In the genomic region with DNA sequence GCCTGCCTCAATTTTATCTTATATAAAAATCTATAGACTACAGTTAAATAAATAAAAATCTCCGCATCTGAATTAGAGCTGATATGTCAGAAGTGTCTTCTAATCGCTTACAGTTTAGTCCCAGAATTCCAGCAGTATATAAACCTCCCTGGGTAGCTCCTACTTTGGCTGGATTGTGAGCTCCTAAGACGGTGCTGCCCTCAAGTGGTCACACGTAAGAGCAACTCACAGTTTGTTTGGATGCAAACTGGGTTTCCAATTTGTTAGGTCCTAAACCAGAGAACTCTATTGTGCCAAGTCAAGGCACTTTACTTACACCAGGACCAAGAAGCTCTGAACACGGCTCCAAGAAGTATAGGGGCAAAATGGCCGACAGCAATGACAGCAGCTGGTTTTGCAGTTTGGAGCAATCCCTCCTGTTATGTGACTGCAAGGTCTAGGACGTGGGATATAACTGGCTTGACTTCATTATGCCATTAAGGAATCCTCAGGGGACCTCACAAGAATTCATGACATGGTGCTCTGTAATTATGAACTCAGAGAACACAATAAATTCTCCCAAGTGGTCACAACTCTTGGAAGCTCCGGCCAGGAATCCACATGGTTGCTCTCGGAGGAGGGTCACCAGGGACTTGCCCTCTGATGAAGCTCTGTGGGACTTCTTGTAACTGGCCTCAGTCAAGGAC, we compare ENCODE assay signal across 8 mouse cellular contexts.
A peak's percentile ranks its signal among the peaks of the same experiment; 100 is the strongest.
DNase-seq lines count a peak whose midpoint lies in the region; ATAC-seq and TF ChIP-seq lines count a peak whose summit lies in the region.

No protein-coding gene starts in this region.

- H3K36me3 ChIP-seq in ES-E14 (ENCODE audit: control insufficient read depth, insufficient read depth, low read length, poor library complexity, severe bottlenecking), result no peaks in the 10 kb centered on the region
- no peaks in the 10 kb centered on the region for H3K36me3 ChIP-seq in embryonic facial prominence, embryonic 14.5 days (ENCODE audit: control insufficient read depth, insufficient read depth, low read length)
- H3K36me3 ChIP-seq in heart, embryonic 12.5 days, result no peaks in the 10 kb centered on the region
- H3K36me3 ChIP-seq in kidney, embryonic 16.5 days (ENCODE audit: insufficient read depth, low read length), result no peaks in the 10 kb centered on the region

- no peak overlapping the region for H3K4me2 ChIP-seq in embryonic facial prominence, embryonic 14.5 days (ENCODE audit: low read depth, low read length)
- no peak overlapping the region for H3K4me2 ChIP-seq in heart, embryonic 12.5 days
- no peak overlapping the region for H3K4me2 ChIP-seq in kidney, embryonic 16.5 days (replicated peaks; ENCODE audit: low read depth, low read length)

- no peak for TF ChIP-seq POLR2A in lung, adult 2 months (IDR thresholded peaks at IDR 0.05; ENCODE audit: borderline replicate concordance, extremely low read depth, low read depth, low read length)

- peak; percentile 62 for TF ChIP-seq CTCF in lung, adult 2 months (IDR thresholded peaks at IDR 0.05; ENCODE audit: insufficient read depth, low read length)

- peak; percentile 51; the same call in 1 of the 2 replicates for ATAC-seq in embryonic facial prominence, embryonic 14.5 days (ENCODE audit: low read depth)
- ATAC-seq in heart, embryonic 12.5 days (ENCODE audit: insufficient number of reproducible peaks, low FRiP score), result 0 out of 2 replicates have a peak, but pooled peaks have one; percentile 36
- peak; percentile 67; the same call in 1 of the 2 replicates for ATAC-seq in kidney, embryonic 16.5 days (ENCODE audit: low FRiP score, low TSS enrichment)
- no peak for ATAC-seq in erythroblast, adult 5-6 weeks (replicated peaks; ENCODE audit: low FRiP score, poor library complexity, severe bottlenecking)

- H3K4me1 ChIP-seq in ES-E14 (ENCODE audit: control insufficient read depth in 2 of 2, insufficient read depth in 2 of 2, low read length in 2 of 2, poor library complexity in 1 of 2), result no peaks in the 10 kb centered on the region
- H3K4me1 ChIP-seq in embryonic facial prominence, embryonic 14.5 days (ENCODE audit: control insufficient read depth, insufficient read depth, low read length), result 0 out of 2 replicates have a peak, but pooled peaks cover 5% of the 10 kb centered on the region
- H3K4me1 ChIP-seq in heart, embryonic 12.5 days (replicated peaks), result peaks cover 31% of the 10 kb centered on the region
- peaks cover 17% of the 10 kb centered on the region for H3K4me1 ChIP-seq in kidney, embryonic 16.5 days (ENCODE audit: insufficient read depth, low read length)
- H3K4me1 ChIP-seq in lung, adult 2 months (ENCODE audit: control insufficient read depth, insufficient read depth, low read length), result no peaks in the 10 kb centered on the region

- H3K9ac ChIP-seq in ES-E14 (ENCODE audit: insufficient read depth, low read depth, low read length, poor library complexity, severe bottlenecking), result no peak overlapping the region
- H3K9ac ChIP-seq in embryonic facial prominence, embryonic 14.5 days (ENCODE audit: low read depth, low read length), result no peak overlapping the region
- H3K9ac ChIP-seq in heart, embryonic 12.5 days, result no peak overlapping the region
- no peak overlapping the region for H3K9ac ChIP-seq in kidney, embryonic 16.5 days (replicated peaks; ENCODE audit: low read length)

- H3K27me3 ChIP-seq in embryonic facial prominence, embryonic 14.5 days (replicated peaks; ENCODE audit: control insufficient read depth, insufficient read depth, low read length), result no peaks in the 10 kb centered on the region
- H3K27me3 ChIP-seq in heart, embryonic 12.5 days (replicated peaks), result no peaks in the 10 kb centered on the region
- no peaks in the 10 kb centered on the region for H3K27me3 ChIP-seq in kidney, embryonic 16.5 days (ENCODE audit: insufficient read depth, low read length)

- no peak overlapping the region for H3K27ac ChIP-seq in ES-E14 (ENCODE audit: insufficient read depth, low read depth, low read length, poor library complexity, severe bottlenecking)
- no peak overlapping the region for H3K27ac ChIP-seq in embryonic facial prominence, embryonic 14.5 days (replicated peaks; ENCODE audit: low read depth, low read length)
- no peak overlapping the region for H3K27ac ChIP-seq in heart, embryonic 12.5 days (ENCODE audit: poor library complexity, severe bottlenecking)
- peak overlapping the region; percentile 80 for H3K27ac ChIP-seq in kidney, embryonic 16.5 days (ENCODE audit: low read length)

- 29% methylated on average over 9 of the region's 9 CpGs for WGBS in embryonic facial prominence, embryonic 14.5 days
- 31% methylated on average over 9 of the region's 9 CpGs for WGBS in heart, embryonic 12.5 days
- WGBS in kidney, embryonic 16.5 days, result 25% methylated on average over 9 of the region's 9 CpGs
- whole genome bisulfite sequencing in lung, adult 2 months, result 34% methylated on average over 9 of the region's 9 CpGs

- H3K9me3 ChIP-seq in ES-E14 (ENCODE audit: control insufficient read depth, insufficient read depth, low read depth, low read length), result no peaks in the 10 kb centered on the region
- H3K9me3 ChIP-seq in embryonic facial prominence, embryonic 14.5 days (ENCODE audit: control insufficient read depth, low read length), result no peaks in the 10 kb centered on the region
- H3K9me3 ChIP-seq in heart, embryonic 12.5 days (replicated peaks), result no peaks in the 10 kb centered on the region
- H3K9me3 ChIP-seq in kidney, embryonic 16.5 days (ENCODE audit: low read length), result no peaks in the 10 kb centered on the region

- H3K4me3 ChIP-seq in ES-E14 (ENCODE audit: insufficient read depth in 1 of 2, low read depth in 1 of 2, low read length in 2 of 2, poor library complexity in 1 of 2, severe bottlenecking in 1 of 2), result no peak overlapping the region
- no peak overlapping the region for H3K4me3 ChIP-seq in embryonic facial prominence, embryonic 14.5 days (ENCODE audit: low read depth, low read length)
- no peak overlapping the region for H3K4me3 ChIP-seq in heart, embryonic 12.5 days
- no peak overlapping the region for H3K4me3 ChIP-seq in kidney, embryonic 16.5 days (ENCODE audit: low read length)
- H3K4me3 ChIP-seq in lung, adult 2 months (replicated peaks; ENCODE audit: extremely low read depth, low read depth, low read length), result no peak overlapping the region

- in situ Hi-C loops in ES-E14 (cut with MboI; ENCODE audit: low sequenced_read_pairs in 2 of 2, unreplicated experiment in 2 of 2), result no loop called here

- no peak for DNase-seq in ES-E14 (ENCODE audit: low read depth, low spot score)
- peak; percentile 69 for DNase-seq in adrenal gland, postnatal 10 days
- DNase-seq in embryonic facial prominence, embryonic 14.5 days (ENCODE audit: low spot score), result peak; percentile 88
- peak; percentile 29 for DNase-seq in lung, adult 2 months
- peak; percentile 76 for DNase-seq in retina, embryonic 14.5 days (ENCODE audit: low spot score)

TF ChIP-seq in ES-E14, 5 proteins besides CTCF, POLR2A, EP300 and RAD21:
- TF ChIP-seq MAFK (IDR thresholded peaks at IDR 0.05; ENCODE audit: insufficient read depth, low read depth, low read length) (no peak), ZC3H11A (IDR thresholded peaks at IDR 0.05; ENCODE audit: borderline replicate concordance, low read depth, low read length) (peak; percentile 64; the same call in 1 of the 2 replicates)
